Mouse (Mus musculus) G1E-ER4 (cell line): ENCODE data around the gene Gm3194. TPM values are rescaled to one million over a fixed set of nuclear protein-coding genes. Genes with fewer than 3 reads are reported as not detected.
"Not testable (repeated sequence)": the region's sequence is repeated elsewhere in the genome, so short reads cannot be mapped to it uniquely, and the experiment has no call there.

Experiments
- GATA1 ChIP-seq: IDR thresholded peaks from one replicate; pipeline ENCODE4 v1.8.0; 2012; ENCODE audit warnings: low read length, inconsistent platforms
- polyA plus RNA-seq: library from polyadenylated mRNA; stranded (reverse); fragments of >175 nt; gene quantifications from 2 replicates; pipeline ENCODE4 v1.2.3, GENCODE M21; 2012

Gene Gm3194
- not detected in 2 replicates for polyA plus RNA-seq

DNA sequence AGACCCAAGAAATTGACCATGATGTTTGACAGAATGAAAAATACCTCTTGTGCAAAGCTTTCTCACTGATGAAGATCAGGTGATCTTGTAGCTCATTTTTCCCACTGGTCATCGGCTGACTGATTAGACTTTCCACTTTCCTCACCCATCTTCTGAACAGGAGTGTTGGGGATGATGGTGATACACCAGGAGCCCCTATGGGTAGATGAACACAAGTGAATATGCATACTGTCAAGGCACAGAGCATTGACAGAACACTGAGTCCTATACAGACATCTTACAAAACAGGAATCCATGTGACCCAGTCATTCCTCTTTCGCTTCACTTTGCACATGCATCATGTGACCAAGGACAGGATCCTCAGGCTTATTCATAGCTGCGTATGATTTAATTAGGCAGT, at the start of gene Gm3194:
TSS of gene Gm3194 (minus strand) at position 101 of the 400 bp plus-strand sequence.
- TF ChIP-seq GATA1 = not testable (repeated sequence)

- not testable (repeated sequence) for TF ChIP-seq GATA1
Observed at GRCm38 (mm10) chr14:5501374-5501773, 46.1 kb upstream of the Gm3194 start, which contains the start of gene Gm3488. Gm3488 (plus strand) TSS chr14:5501674.

DNA sequence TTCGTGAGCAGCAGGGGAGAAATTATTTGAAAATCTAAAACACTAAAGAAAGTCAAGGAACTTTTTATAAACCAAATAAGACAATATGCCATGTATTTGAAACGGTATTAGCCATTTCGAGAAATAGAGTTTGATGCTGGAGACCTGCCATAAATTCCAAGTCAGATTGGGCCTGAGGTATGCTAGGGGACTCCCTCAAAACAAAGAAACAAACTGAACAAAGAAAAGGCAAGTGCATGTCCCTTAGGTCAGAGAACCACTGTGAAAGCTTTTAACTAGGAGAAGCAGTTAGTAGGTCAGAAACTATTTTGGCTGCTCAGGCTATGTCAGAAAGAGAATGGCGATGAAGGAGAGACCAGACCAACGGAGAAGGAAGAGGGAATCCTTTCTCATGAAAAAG, 28.6 kb upstream of the Gm3194 start, which contains the start of gene Gm3187:
TSS of gene Gm3187 (plus strand) at position 301 of the 400 bp plus-strand sequence.
- TF ChIP-seq GATA1 = not testable (repeated sequence)

DNA sequence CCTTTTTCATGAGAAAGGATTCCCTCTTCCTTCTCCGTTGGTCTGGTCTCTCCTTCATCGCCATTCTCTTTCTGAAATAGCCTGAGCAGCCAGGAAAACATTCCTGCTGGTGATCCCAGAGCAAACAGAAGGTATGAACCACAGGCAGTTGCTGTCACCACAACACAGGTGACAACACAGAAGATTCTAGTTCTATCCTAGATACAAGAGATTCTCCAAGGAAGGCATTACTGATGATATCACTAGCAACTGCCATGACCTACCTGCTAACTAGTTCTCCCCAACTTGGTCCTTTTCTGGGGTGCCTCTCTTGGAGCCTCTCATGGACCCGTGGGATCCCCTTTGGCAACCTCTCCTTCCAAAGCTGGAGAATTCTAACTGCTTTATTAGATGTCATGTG, 22.5 kb upstream of the Gm3194 start, which contains the start of gene Gm8246:
TSS of gene Gm8246 (minus strand) at position 101 of the 400 bp plus-strand sequence.
- not testable (repeated sequence) for TF ChIP-seq GATA1

DNA sequence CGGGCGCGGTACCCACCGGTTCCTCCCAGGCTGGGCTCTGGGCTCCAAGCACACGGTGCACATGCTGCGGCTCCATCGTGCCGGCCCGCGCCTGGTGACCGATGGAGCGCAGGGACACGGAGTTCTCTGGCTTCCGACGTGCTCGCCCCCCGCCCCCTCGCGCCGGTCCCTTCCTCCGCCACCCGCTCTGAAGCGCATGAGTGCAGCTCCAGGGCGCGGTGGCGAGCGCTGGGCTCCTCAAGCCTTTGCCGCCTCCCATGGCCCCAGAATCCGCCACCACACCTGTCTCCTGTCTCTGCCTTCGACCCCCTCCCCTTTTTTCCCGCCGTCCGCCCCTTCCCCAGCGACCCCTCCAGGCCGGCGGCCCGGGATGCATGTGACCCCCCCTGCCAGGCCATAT, 66.3 kb downstream of the Gm3194 start, which contains the start of gene Gm3500:
TSS of gene Gm3500 (minus strand) at position 101 of the 400 bp plus-strand sequence.
- TF ChIP-seq GATA1 = not testable (repeated sequence)

Other genes starting within 250 kb of the Gm3194 start
- gene Gm3526, start 194.9 kb downstream of the Gm3194 start, polyA plus RNA-seq = not detected in 2 replicates
- gene Gm3542, start 120.5 kb downstream of the Gm3194 start, polyA plus RNA-seq = not detected in 2 replicates
- not detected in 2 replicates for gene Gm3500, start 66.4 kb downstream of the Gm3194 start, polyA plus RNA-seq
- gene Gm8246, start 22.4 kb upstream of the Gm3194 start, polyA plus RNA-seq = not detected in 2 replicates
- not detected in 2 replicates for gene Gm3187, start 28.7 kb upstream of the Gm3194 start, polyA plus RNA-seq
- not detected in 2 replicates for gene Gm3488, start 46.2 kb upstream of the Gm3194 start, polyA plus RNA-seq
- not detected in 2 replicates for gene Gm3532, start 83.0 kb upstream of the Gm3194 start, polyA plus RNA-seq
- not detected in 2 replicates for gene Gm8265, start 177.6 kb upstream of the Gm3194 start, polyA plus RNA-seq
- gene Gm9603, start 232.0 kb upstream of the Gm3194 start, polyA plus RNA-seq = not detected in 2 replicates